Mouse (Mus musculus): Measurements from ENCODE around the gene Ttf2. TPM values are rescaled to one million over a fixed set of nuclear protein-coding genes. Genes with fewer than 3 reads are reported as not detected.

Ttf2 gene
- total and polyA plus RNA-seq, 2 experiments from 2014 or later = 1.5 to 3.6 TPM

DNA sequence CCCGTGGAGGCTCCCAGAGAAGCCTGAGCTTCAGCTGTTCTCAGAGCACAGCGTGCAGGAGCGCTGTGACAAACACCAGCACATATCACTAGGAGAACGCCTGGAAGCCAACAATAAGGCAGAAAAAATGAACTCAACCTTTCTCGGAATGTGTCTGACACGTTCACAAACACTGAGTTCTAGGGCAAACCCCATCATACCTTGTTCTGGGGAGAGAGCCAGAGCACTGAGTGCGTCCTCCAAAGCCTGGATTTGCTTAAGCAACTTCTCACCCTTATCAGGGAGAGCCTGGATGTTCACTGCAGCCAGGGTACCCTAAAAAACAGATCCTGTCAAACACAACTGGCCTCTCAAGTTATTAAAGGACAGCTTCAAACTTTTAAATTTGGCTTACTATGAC lies 8.0 kb downstream of the Ttf2 start:
- Histone ChIP-seq H3K4me3 (ENCODE audit: low read depth, low read length) (no peak overlapping the region), H3K4me2 (ENCODE audit: low read depth, low read length, poor library complexity, severe bottlenecking) (no peak overlapping the region), H3K36me3 (ENCODE audit: insufficient read depth, low read length) (no peaks in the 10 kb centered on the region), H3K27me3 (ENCODE audit: insufficient read depth, low read length) (no peaks in the 10 kb centered on the region), H3K27ac (ENCODE audit: low read depth, low read length) (no peak overlapping the region), H3K9ac (replicated peaks; ENCODE audit: low read length, poor library complexity, severe bottlenecking) (0 out of 2 replicates have a peak overlapping the region, but pooled peaks have one; percentile 19), H3K9me3 (ENCODE audit: low read length) (no peaks in the 10 kb centered on the region), H3K4me1 (ENCODE audit: insufficient read depth, low read length) (no peaks in the 10 kb centered on the region)
- DNase-seq (ENCODE audit: low spot score) (no peak), ATAC-seq (ENCODE audit: low FRiP score) (no peak)
- 84% methylated on average over 7 of the region's 7 CpGs for WGBS
- TF ChIP-seq CTCF (IDR thresholded peaks at IDR 0.05) = no peak

DNA sequence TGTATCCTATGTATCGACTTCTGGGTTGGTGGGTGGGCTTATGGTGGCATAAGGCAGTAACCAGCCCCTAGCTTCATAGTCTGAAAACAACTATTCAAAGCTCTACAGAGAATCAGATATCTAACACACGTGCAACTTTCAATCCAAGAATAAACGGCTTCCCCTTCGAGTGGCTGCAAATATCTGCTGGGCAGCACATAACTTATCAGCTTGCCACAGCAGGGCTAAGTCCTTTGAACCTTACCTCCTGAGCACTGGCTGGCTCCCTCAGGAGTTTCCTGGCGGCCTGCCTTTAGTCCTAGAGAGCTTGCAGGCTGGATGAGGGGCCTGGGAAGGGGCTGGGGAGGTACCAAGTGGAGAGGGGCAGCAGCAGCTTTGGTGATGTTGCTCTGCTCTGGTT lies 8.5 kb downstream of the Ttf2 start:
- Histone ChIP-seq H3K4me3 (ENCODE audit: low read depth, low read length) (no peak overlapping the region), H3K27me3 (ENCODE audit: insufficient read depth, low read length) (no peaks in the 10 kb centered on the region), H3K9ac (replicated peaks; ENCODE audit: low read length, poor library complexity, severe bottlenecking) (0 out of 2 replicates have a peak overlapping the region, but pooled peaks have one; percentile 19), H3K4me1 (ENCODE audit: insufficient read depth, low read length) (no peaks in the 10 kb centered on the region), H3K36me3 (ENCODE audit: insufficient read depth, low read length) (no peaks in the 10 kb centered on the region), H3K4me2 (ENCODE audit: low read depth, low read length, poor library complexity, severe bottlenecking) (no peak overlapping the region), H3K27ac (ENCODE audit: low read depth, low read length) (no peak overlapping the region), H3K9me3 (ENCODE audit: low read length) (no peaks in the 10 kb centered on the region)
- TF ChIP-seq CTCF (IDR thresholded peaks at IDR 0.05) = no peak
- WGBS = 72% methylated on average over 5 of the region's 5 CpGs
- DNase-seq (ENCODE audit: low spot score) (no peak), ATAC-seq (ENCODE audit: low FRiP score) (no peak)

DNA sequence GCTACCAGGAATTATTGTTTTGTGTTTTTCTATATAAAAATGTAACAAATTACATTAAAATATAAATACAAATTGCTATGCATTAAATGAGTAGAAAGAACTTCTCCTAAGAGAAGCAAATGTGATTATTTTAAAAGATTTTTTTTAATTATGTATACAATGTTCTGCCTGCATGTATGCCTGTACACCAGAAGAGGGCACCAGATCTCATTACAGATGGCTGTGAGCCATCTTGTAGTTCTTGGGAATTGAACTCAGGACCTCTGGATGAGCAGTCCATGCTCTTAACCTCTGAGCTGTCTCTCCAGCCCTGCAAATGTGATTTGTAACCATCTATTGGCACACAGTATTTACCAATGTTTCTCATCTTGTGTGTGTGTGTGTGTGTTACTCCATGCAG lies 14.8 kb downstream of the Ttf2 start:
- Histone ChIP-seq H3K4me2 (ENCODE audit: low read depth, low read length, poor library complexity, severe bottlenecking) (no peak overlapping the region), H3K9ac (replicated peaks; ENCODE audit: low read length, poor library complexity, severe bottlenecking) (no peak overlapping the region), H3K9me3 (ENCODE audit: low read length) (no peaks in the 10 kb centered on the region), H3K36me3 (ENCODE audit: insufficient read depth, low read length) (peaks cover 4% of the 10 kb centered on the region; the same call in 1 of the 2 replicates), H3K27ac (ENCODE audit: low read depth, low read length) (no peak overlapping the region), H3K4me3 (ENCODE audit: low read depth, low read length) (no peak overlapping the region), H3K4me1 (ENCODE audit: insufficient read depth, low read length) (no peaks in the 10 kb centered on the region), H3K27me3 (ENCODE audit: insufficient read depth, low read length) (no peaks in the 10 kb centered on the region)
- DNase-seq (ENCODE audit: low spot score) (no peak), ATAC-seq (ENCODE audit: low FRiP score) (no peak)
- TF ChIP-seq CTCF (IDR thresholded peaks at IDR 0.05) = peak; percentile 50

GRCm38 (mm10) chr3:100951531-100951930 lies 17.9 kb downstream of the Ttf2 start:
- Histone ChIP-seq H3K27me3 (ENCODE audit: insufficient read depth, low read length) (no peaks in the 10 kb centered on the region), H3K4me1 (ENCODE audit: insufficient read depth, low read length) (no peaks in the 10 kb centered on the region), H3K9me3 (ENCODE audit: low read length) (no peaks in the 10 kb centered on the region), H3K36me3 (ENCODE audit: insufficient read depth, low read length) (peaks cover 4% of the 10 kb centered on the region; the same call in 1 of the 2 replicates), H3K27ac (ENCODE audit: low read depth, low read length) (no peak overlapping the region), H3K4me3 (ENCODE audit: low read depth, low read length) (no peak overlapping the region), H3K9ac (replicated peaks; ENCODE audit: low read length, poor library complexity, severe bottlenecking) (no peak overlapping the region), H3K4me2 (ENCODE audit: low read depth, low read length, poor library complexity, severe bottlenecking) (no peak overlapping the region)
- ATAC-seq (ENCODE audit: low FRiP score) (no peak), DNase-seq (ENCODE audit: low spot score) (no peak)
- TF ChIP-seq CTCF (IDR thresholded peaks at IDR 0.05) = no peak
- WGBS = 84% methylated on average over 4 of the region's 4 CpGs

GRCm38 (mm10) chr3:100947286-100947685 lies 22.2 kb downstream of the Ttf2 start:
- Histone ChIP-seq H3K9me3 (ENCODE audit: low read length) (no peaks in the 10 kb centered on the region), H3K27ac (ENCODE audit: low read depth, low read length) (no peak overlapping the region), H3K4me3 (ENCODE audit: low read depth, low read length) (no peak overlapping the region), H3K4me2 (ENCODE audit: low read depth, low read length, poor library complexity, severe bottlenecking) (no peak overlapping the region), H3K4me1 (ENCODE audit: insufficient read depth, low read length) (no peaks in the 10 kb centered on the region), H3K9ac (replicated peaks; ENCODE audit: low read length, poor library complexity, severe bottlenecking) (no peak overlapping the region), H3K36me3 (ENCODE audit: insufficient read depth, low read length) (no peaks in the 10 kb centered on the region), H3K27me3 (ENCODE audit: insufficient read depth, low read length) (no peaks in the 10 kb centered on the region)
- WGBS = 89% methylated on average over 8 of the region's 8 CpGs
- DNase-seq (ENCODE audit: low spot score) (no peak), ATAC-seq (ENCODE audit: low FRiP score) (no peak)
- no peak for TF ChIP-seq CTCF (IDR thresholded peaks at IDR 0.05)

DNA sequence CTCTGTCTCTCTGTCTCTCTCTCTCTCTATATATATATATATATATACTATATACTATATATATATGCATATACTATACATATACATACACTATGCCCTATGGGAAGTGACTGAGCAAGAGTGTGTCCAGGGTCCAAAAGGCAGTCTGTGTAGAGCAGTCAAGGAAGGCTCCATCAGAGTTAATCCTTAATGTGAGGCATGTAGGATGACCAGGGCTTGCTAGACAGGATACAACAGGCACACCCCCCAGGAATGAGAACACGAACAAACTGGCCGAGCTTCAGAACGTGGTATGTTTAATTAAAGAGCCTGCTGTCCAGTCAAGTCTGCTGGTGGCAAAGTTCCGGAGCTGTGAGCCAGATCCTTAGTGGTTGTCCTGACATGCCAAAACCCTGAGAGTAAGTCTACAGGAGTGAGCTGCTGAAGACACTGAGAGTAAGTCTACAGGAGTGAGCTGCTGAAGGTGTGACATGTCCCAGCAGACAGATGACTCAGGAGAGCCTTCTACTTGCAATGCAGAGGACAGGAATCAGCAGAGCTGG lies 28.9 kb downstream of the Ttf2 start:
- no peaks in the 10 kb centered on the region for H3K27me3 ChIP-seq (ENCODE audit: insufficient read depth, low read length)
- no peak overlapping the region for H3K4me3 ChIP-seq (ENCODE audit: low read depth, low read length)
- TF ChIP-seq CTCF (IDR thresholded peaks at IDR 0.05) = no peak
- H3K4me2 ChIP-seq (ENCODE audit: low read depth, low read length, poor library complexity, severe bottlenecking) = no peak overlapping the region
- H3K9ac ChIP-seq (replicated peaks; ENCODE audit: low read length, poor library complexity, severe bottlenecking) = no peak overlapping the region
- no peaks in the 10 kb centered on the region for H3K4me1 ChIP-seq (ENCODE audit: insufficient read depth, low read length)
- H3K36me3 ChIP-seq (ENCODE audit: insufficient read depth, low read length) = 0 out of 2 replicates have a peak, but pooled peaks cover 6% of the 10 kb centered on the region
- DNase-seq (ENCODE audit: low spot score) = no peak
- H3K27ac ChIP-seq (ENCODE audit: low read depth, low read length) = no peak overlapping the region
- WGBS = 93% methylated on average over 4 of the region's 4 CpGs
- H3K9me3 ChIP-seq (ENCODE audit: low read length) = no peaks in the 10 kb centered on the region
- no peak for ATAC-seq (ENCODE audit: low FRiP score)

Data from midbrain, postnatal 0 days (tissue).